Mouse (Mus musculus) C2C12 (cell line): ENCODE data around the gene Nhlrc1. TPM values are rescaled to one million over a fixed set of nuclear protein-coding genes. Genes with fewer than 3 reads are reported as not detected.

ENCODE experiments used
- H3K27me3 ChIP-seq: one replicate; pipeline ENCODE4 v1.6.1; 2011; ENCODE audit not compliant: control insufficient read depth, insufficient read depth, insufficient read length
- H3K36me3 ChIP-seq: one replicate; pipeline ENCODE4 v1.6.1; 2011; ENCODE audit not compliant: control insufficient read depth, insufficient read depth
- H3K4me3 ChIP-seq: one replicate; pipeline ENCODE4 v1.5.1; 2011; ENCODE audit warnings: mild to moderate bottlenecking, control low read depth; ENCODE audit not compliant: poor library complexity, insufficient read depth, severe bottlenecking
- H3K79me2 ChIP-seq: one replicate; pipeline ENCODE4 v1.6.1; 2011; ENCODE audit not compliant: control insufficient read depth, insufficient read depth
- H3K79me3 ChIP-seq: one replicate; pipeline ENCODE4 v1.6.1; 2011; ENCODE audit warnings: low read depth, control low read depth
- H3ac ChIP-seq: one replicate; pipeline ENCODE3; 2011; ENCODE audit warnings: low read depth; ENCODE audit not compliant: control insufficient read depth, insufficient read length
- CEBPB ChIP-seq: IDR thresholded peaks from one replicate; pipeline ENCODE4 v1.6.1; 2011; ENCODE audit warnings: low read depth, mild to moderate bottlenecking, control low read depth, moderate library complexity
- CTCF ChIP-seq: IDR thresholded peaks from one replicate; pipeline ENCODE4 v1.5.1; 2011; ENCODE audit not compliant: control insufficient read depth, insufficient read depth, insufficient read length
- FOSL1 ChIP-seq: IDR thresholded peaks from one replicate; pipeline ENCODE4 v1.8.0; 2011; ENCODE audit warnings: mild to moderate bottlenecking, low read length; ENCODE audit not compliant: poor library complexity, insufficient read depth, severe bottlenecking
- MAX ChIP-seq: IDR thresholded peaks from one replicate; pipeline ENCODE4 v1.6.1; 2011; ENCODE audit warnings: mild to moderate bottlenecking, control low read depth
- MYOD1 ChIP-seq: IDR thresholded peaks from one replicate; pipeline ENCODE4 v1.6.1; 2011; ENCODE audit warnings: low read depth; ENCODE audit not compliant: control insufficient read depth, insufficient read length
- MYOG ChIP-seq: IDR thresholded peaks from one replicate; pipeline ENCODE4 v1.6.1; 2011; ENCODE audit not compliant: control insufficient read depth, insufficient read length; ENCODE audit errors: extremely low read depth
- USF1 ChIP-seq: IDR thresholded peaks from one replicate; pipeline ENCODE4 v1.6.1; 2011; ENCODE audit warnings: low read depth, mild to moderate bottlenecking, control low read depth, moderate library complexity
- polyA plus RNA-seq: library from polyadenylated mRNA; unstranded; fragments of >200 nt; fragmentation: generic; extraction: Trizol; gene quantifications from one replicate; pipeline ENCODE4 v1.2.1, GENCODE M21; 2012; ENCODE audit warnings: missing spikeins

Nhlrc1 gene
- polyA plus RNA-seq, 1 experiment, result 0.05 TPM

GRCm38 (mm10) chr13:46992516-46993273, 22.0 kb downstream of the Nhlrc1 start:
- H3K79me3 ChIP-seq, result no peaks in the 10 kb centered on the region
- H3K27me3 ChIP-seq, result no peaks in the 10 kb centered on the region
- no peak for TF ChIP-seq USF1
- no peak for TF ChIP-seq CEBPB
- TF ChIP-seq MYOD1, result no peak
- TF ChIP-seq CTCF, result no peak
- no peak overlapping the region for H3ac ChIP-seq
- no peak overlapping the region for H3K4me3 ChIP-seq
- no peaks in the 10 kb centered on the region for H3K79me2 ChIP-seq
- no peaks in the 10 kb centered on the region for H3K36me3 ChIP-seq

- Histone ChIP-seq H3ac (no peak overlapping the region), H3K27me3 (no peaks in the 10 kb centered on the region), H3K79me2 (no peaks in the 10 kb centered on the region), H3K4me3 (no peak overlapping the region), H3K36me3 (no peaks in the 10 kb centered on the region), H3K79me3 (no peaks in the 10 kb centered on the region)
- TF ChIP-seq USF1 (no peak), MAX (no peak), MYOD1 (no peak), CEBPB (no peak), FOSL1 (no peak), CTCF (no peak), MYOG (no peak)
Observed at GRCm38 (mm10) chr13:46990376-46991011, 24.2 kb downstream of the Nhlrc1 start.

- Histone ChIP-seq H3K36me3 (no peaks in the 10 kb centered on the region), H3K4me3 (no peak overlapping the region), H3K79me2 (no peaks in the 10 kb centered on the region), H3K79me3 (no peaks in the 10 kb centered on the region), H3K27me3 (no peaks in the 10 kb centered on the region), H3ac (no peak overlapping the region)
- no peak for TF ChIP-seq MYOD1
- no peak for TF ChIP-seq USF1
- TF ChIP-seq CTCF, result no peak
- TF ChIP-seq CEBPB, result no peak
- no peak for TF ChIP-seq FOSL1
- TF ChIP-seq MYOG, result no peak
- TF ChIP-seq MAX, result no peak
Observed at GRCm38 (mm10) chr13:46987941-46988340, 26.7 kb downstream of the Nhlrc1 start.

- Histone ChIP-seq H3K36me3 (no peaks in the 10 kb centered on the region), H3K79me3 (no peaks in the 10 kb centered on the region)
- TF ChIP-seq MYOD1 (no peak), CEBPB (no peak), FOSL1 (no peak), MYOG (no peak), MAX (no peak), USF1 (no peak)
Observed at GRCm38 (mm10) chr13:46986208-46986607, 28.4 kb downstream of the Nhlrc1 start.

GRCm38 (mm10) chr13:46983878-46984277, 30.8 kb downstream of the Nhlrc1 start:
- H3K79me3 ChIP-seq, result no peaks in the 10 kb centered on the region
- H3K4me3 ChIP-seq, result no peak overlapping the region
- no peak overlapping the region for H3ac ChIP-seq
- no peak for TF ChIP-seq MAX
- no peak for TF ChIP-seq USF1
- TF ChIP-seq CTCF, result no peak
- no peak for TF ChIP-seq MYOD1
- no peak for TF ChIP-seq FOSL1
- no peaks in the 10 kb centered on the region for H3K36me3 ChIP-seq
- no peaks in the 10 kb centered on the region for H3K79me2 ChIP-seq
- peaks cover 3% of the 10 kb centered on the region for H3K27me3 ChIP-seq

More at GRCm38 (mm10) chr13:46986208-46986607, 28.4 kb downstream of the Nhlrc1 start:
- Histone ChIP-seq H3K27me3 (no peaks in the 10 kb centered on the region), H3K4me3 (no peak overlapping the region), H3ac (no peak overlapping the region), H3K79me2 (no peaks in the 10 kb centered on the region)
